Mouse (Mus musculus): ENCODE data around the gene Vangl2. TPM values are rescaled to one million over a fixed set of nuclear protein-coding genes. Genes with fewer than 3 reads are reported as not detected.
"Not testable (repeated sequence)": the region's sequence is repeated elsewhere in the genome, so short reads cannot be mapped to it uniquely, and the experiment has no call there.

Gene Vangl2
- polyA plus RNA-seq, 1 experiment from 2014 or later = 57.3 TPM

DNA sequence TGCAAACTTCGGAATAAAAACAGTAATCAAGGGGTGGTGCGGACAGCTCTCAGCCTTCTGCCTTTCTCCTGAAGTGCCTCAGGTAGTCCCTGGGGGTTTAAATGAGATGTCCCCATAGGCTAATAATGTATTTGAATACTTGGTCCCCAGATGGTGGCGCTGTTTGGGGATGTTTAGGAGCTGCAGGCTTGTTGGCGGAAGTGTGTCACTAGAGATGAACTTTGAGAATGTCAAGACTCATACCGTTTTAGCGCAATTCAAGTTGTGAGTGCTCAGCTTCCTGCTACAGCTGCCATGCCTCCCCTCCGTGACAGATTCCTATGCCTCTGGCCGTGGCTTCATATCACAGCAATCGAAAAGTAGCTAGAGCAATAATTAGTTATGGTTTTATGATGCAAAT is 52.9 kb downstream of the Vangl2 start:
- Histone ChIP-seq H3K36me3 (ENCODE audit: control insufficient read depth, insufficient read depth, low read length) (no peaks in the 10 kb centered on the region), H3K4me3 (replicated peaks; ENCODE audit: low read depth, low read length) (no peak overlapping the region), H3K9ac (replicated peaks; ENCODE audit: low read length) (no peak overlapping the region), H3K9me3 (ENCODE audit: control insufficient read depth, low read length) (no peaks in the 10 kb centered on the region), H3K27ac (replicated peaks; ENCODE audit: low read depth, low read length) (no peak overlapping the region), H3K4me2 (ENCODE audit: low read length) (no peak overlapping the region), H3K4me1 (ENCODE audit: control insufficient read depth, insufficient read depth, low read length) (peaks cover 3% of the 10 kb centered on the region; the same call in 1 of the 2 replicates), H3K27me3 (ENCODE audit: control insufficient read depth, insufficient read depth, low read length) (no peaks in the 10 kb centered on the region)
- 84% methylated on average over 9 of the region's 9 CpGs for WGBS
- ATAC-seq (ENCODE audit: low FRiP score, low TSS enrichment) = no peak
- no peak for DNase-seq

DNA sequence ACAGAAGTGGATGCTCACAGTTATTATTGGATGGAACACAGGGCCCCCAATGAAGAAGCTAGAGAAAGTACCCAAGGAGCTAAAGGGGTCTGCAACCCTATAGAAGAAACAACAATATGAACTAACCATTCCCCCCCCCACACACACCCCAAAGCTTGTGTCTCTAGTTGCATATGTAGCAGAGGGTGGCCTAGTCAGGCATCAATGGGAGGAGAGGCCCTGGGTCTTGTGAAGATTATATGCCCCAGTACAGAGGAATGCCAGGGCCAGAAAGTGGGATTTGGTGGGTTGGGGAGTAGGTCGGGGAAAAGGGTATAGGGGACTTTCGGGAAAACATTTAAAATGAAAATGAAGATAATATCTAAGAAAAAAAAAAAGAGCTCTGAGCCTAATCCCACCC is 53.9 kb downstream of the Vangl2 start:
- not testable (repeated sequence) for H3K27me3 ChIP-seq (ENCODE audit: control insufficient read depth, insufficient read depth, low read length); DNase-seq; ATAC-seq (ENCODE audit: low FRiP score, low TSS enrichment); H3K4me1 ChIP-seq (ENCODE audit: control insufficient read depth, insufficient read depth, low read length); H3K36me3 ChIP-seq (ENCODE audit: control insufficient read depth, insufficient read depth, low read length); H3K9me3 ChIP-seq (ENCODE audit: control insufficient read depth, low read length); H3K4me2 ChIP-seq (ENCODE audit: low read length); H3K9ac ChIP-seq (replicated peaks; ENCODE audit: low read length); H3K27ac ChIP-seq (replicated peaks; ENCODE audit: low read depth, low read length); H3K4me3 ChIP-seq (replicated peaks; ENCODE audit: low read depth, low read length)
- WGBS = 97% methylated on average over 2 of the region's 2 CpGs

DNA sequence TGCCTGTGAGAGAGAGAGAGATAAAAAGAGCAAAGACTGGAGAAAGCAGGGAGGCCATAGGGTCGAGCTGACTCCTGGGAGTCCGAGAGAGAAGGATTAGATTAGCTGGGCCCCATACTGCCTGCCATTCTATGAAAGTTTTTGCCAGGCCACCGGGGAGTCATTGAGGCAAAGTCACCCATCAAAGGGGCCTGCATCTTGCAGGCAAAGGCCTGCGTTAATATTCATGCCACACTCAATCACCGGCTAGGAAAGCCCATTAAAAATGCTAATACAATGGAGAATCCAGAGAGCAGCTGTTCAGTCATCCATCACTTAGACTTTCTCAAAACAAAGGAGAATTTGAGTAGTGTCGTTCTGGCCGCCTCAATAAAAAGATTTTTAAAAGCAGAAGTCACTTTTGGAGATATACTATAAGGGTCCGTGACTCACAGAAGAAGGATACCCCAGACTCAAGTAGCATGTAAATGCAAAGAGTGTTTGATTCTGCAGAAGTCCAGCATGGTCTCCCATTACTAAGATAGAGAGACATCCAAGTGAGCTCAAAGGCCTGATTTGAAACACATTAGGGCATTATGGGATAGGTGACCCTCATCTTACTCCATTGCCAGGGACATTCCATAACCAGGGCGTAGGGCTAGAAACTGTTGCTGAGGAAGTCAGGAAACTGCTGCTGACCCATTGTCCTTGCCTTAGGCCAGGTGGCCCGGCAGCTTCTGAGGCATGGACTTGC is 57.2 kb downstream of the Vangl2 start:
- no peak overlapping the region for H3K9ac ChIP-seq (replicated peaks; ENCODE audit: low read length)
- H3K9me3 ChIP-seq (ENCODE audit: control insufficient read depth, low read length) = no peaks in the 10 kb centered on the region
- no peak overlapping the region for H3K4me2 ChIP-seq (ENCODE audit: low read length)
- no peak overlapping the region for H3K4me3 ChIP-seq (replicated peaks; ENCODE audit: low read depth, low read length)
- ATAC-seq (ENCODE audit: low FRiP score, low TSS enrichment) (no peak), DNase-seq (peak; percentile 19)
- H3K4me1 ChIP-seq (ENCODE audit: control insufficient read depth, insufficient read depth, low read length) = peaks cover 3% of the 10 kb centered on the region; the same call in 1 of the 2 replicates
- no peaks in the 10 kb centered on the region for H3K27me3 ChIP-seq (ENCODE audit: control insufficient read depth, insufficient read depth, low read length)
- no peaks in the 10 kb centered on the region for H3K36me3 ChIP-seq (ENCODE audit: control insufficient read depth, insufficient read depth, low read length)
- WGBS = 26% methylated on average over 10 of the region's 10 CpGs
- 0 out of 2 replicates have a peak overlapping the region, but pooled peaks have one; percentile 8 for H3K27ac ChIP-seq (replicated peaks; ENCODE audit: low read depth, low read length)

DNA sequence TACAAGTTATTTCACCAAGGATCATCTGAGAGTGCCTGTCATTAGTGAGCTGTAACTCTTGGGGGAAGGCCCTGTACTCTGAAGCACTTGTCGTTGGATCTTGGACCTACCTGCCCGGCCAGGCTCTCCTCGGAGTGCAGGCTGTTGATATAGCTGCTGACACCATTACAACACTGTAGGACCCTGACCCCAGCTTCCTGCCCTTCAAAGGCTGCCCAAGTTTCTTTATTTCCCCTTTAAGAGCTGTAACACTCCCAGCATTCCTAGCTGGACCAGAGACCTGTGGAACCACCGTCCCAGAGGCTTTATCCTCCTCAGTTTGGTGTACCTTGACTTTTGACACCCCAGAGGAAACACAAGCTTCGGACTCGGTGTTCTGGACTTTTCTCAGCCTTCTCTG is 59.0 kb downstream of the Vangl2 start:
- 93% methylated on average over 6 of the region's 6 CpGs for WGBS
- no peaks in the 10 kb centered on the region for H3K36me3 ChIP-seq (ENCODE audit: control insufficient read depth, insufficient read depth, low read length)
- H3K4me2 ChIP-seq (ENCODE audit: low read length) = no peak overlapping the region
- H3K4me3 ChIP-seq (replicated peaks; ENCODE audit: low read depth, low read length) = no peak overlapping the region
- peaks cover 3% of the 10 kb centered on the region; the same call in 1 of the 2 replicates for H3K4me1 ChIP-seq (ENCODE audit: control insufficient read depth, insufficient read depth, low read length)
- no peak for ATAC-seq (ENCODE audit: low FRiP score, low TSS enrichment)
- H3K27ac ChIP-seq (replicated peaks; ENCODE audit: low read depth, low read length) = no peak overlapping the region
- H3K9ac ChIP-seq (replicated peaks; ENCODE audit: low read length) = no peak overlapping the region
- no peaks in the 10 kb centered on the region for H3K9me3 ChIP-seq (ENCODE audit: control insufficient read depth, low read length)
- DNase-seq = no peak
- H3K27me3 ChIP-seq (ENCODE audit: control insufficient read depth, insufficient read depth, low read length) = no peaks in the 10 kb centered on the region

DNA sequence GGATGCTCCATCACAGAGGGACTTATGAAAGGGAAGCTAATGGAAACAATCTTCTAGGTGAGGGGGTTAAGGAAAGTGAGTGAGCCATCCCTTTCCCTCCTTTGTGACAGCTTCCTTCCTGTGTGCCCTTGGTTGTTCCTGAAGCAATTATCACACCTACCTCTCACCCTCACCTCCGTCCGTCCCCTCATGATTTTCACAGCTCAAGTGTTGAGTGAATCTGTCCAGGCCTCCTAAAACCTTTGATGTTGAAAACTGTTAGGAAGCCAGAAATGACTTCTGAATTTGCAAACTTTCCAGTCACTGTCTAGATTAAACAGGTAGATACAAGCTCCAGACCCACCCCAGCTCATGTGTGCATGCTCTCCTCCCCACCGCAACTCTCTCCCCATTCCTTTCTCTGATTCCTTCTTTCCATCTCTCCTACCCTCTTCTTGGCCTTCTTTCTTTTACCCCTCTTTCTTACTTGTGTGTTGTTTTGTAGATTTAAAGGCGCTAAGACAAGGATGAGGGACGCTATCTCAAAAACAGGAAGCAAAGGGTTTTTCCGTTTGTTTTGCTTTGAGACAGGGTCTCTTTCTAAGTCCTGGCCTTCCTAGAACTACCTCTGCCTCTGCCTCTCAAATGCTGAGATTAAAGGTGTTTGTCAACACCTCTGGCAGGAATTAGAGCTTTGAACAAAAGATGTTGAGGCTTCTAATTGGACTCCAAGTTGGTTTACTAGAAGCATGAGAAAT is 62.0 kb downstream of the Vangl2 start:
- no peaks in the 10 kb centered on the region for H3K36me3 ChIP-seq (ENCODE audit: control insufficient read depth, insufficient read depth, low read length)
- peaks cover 3% of the 10 kb centered on the region; the same call in 1 of the 2 replicates for H3K4me1 ChIP-seq (ENCODE audit: control insufficient read depth, insufficient read depth, low read length)
- 95% methylated on average over 6 of the region's 6 CpGs for WGBS
- DNase-seq (no peak), ATAC-seq (ENCODE audit: low FRiP score, low TSS enrichment) (no peak)
- H3K9me3 ChIP-seq (ENCODE audit: control insufficient read depth, low read length) = no peaks in the 10 kb centered on the region
- no peak overlapping the region for H3K9ac ChIP-seq (replicated peaks; ENCODE audit: low read length)
- H3K27me3 ChIP-seq (ENCODE audit: control insufficient read depth, insufficient read depth, low read length) = no peaks in the 10 kb centered on the region
- no peak overlapping the region for H3K4me2 ChIP-seq (ENCODE audit: low read length)
- H3K4me3 ChIP-seq (replicated peaks; ENCODE audit: low read depth, low read length) = no peak overlapping the region
- H3K27ac ChIP-seq (replicated peaks; ENCODE audit: low read depth, low read length) = no peak overlapping the region

DNA sequence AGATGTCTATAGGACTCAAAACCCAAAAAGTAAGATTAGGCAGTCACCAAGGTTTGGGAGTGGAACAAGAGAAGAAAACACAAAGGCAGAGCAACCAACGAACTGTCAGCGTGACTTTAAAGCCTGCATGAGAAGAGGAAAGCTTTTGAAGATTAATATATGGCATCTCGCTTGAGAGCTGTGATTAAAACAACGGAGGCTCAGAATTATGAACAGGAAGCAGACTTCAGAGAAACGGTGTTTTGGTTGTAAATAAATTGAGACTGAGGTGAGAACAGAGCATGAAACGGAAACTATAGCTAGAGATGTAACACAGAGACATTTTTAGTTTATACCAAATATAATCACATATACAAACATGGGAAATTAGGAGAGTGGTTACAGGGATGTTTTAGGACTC is 64.6 kb downstream of the Vangl2 start:
- Histone ChIP-seq H3K4me3 (replicated peaks; ENCODE audit: low read depth, low read length) (no peak overlapping the region), H3K36me3 (ENCODE audit: control insufficient read depth, insufficient read depth, low read length) (no peaks in the 10 kb centered on the region), H3K4me2 (ENCODE audit: low read length) (no peak overlapping the region), H3K9ac (replicated peaks; ENCODE audit: low read length) (no peak overlapping the region), H3K27me3 (ENCODE audit: control insufficient read depth, insufficient read depth, low read length) (no peaks in the 10 kb centered on the region), H3K4me1 (ENCODE audit: control insufficient read depth, insufficient read depth, low read length) (no peaks in the 10 kb centered on the region), H3K27ac (replicated peaks; ENCODE audit: low read depth, low read length) (no peak overlapping the region), H3K9me3 (ENCODE audit: control insufficient read depth, low read length) (no peaks in the 10 kb centered on the region)
- DNase-seq (no peak), ATAC-seq (ENCODE audit: low FRiP score, low TSS enrichment) (no peak)
- 83% methylated on average over 6 of the region's 6 CpGs for WGBS

DNA sequence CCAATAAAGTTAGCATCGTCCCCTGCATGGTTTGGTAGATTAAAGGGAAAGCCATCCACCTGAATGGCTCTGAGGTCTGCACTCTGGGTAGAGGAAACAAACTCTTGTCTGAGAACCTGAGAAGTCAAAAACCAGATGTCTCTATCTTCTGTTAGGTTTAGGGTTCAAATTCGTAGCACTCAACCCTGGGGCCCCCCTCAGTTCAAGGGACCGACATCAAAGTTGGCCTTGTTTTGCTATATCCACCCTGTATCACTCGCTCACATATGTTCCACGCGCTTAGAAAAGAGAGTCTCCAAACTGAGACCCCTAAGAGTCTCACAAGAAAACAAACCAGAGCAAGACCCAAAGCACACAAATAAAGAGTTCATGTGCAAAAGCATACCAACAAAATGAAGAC is 66.5 kb downstream of the Vangl2 start:
- Histone ChIP-seq H3K27ac (replicated peaks; ENCODE audit: low read depth, low read length) (no peak overlapping the region), H3K9ac (replicated peaks; ENCODE audit: low read length) (no peak overlapping the region), H3K4me2 (ENCODE audit: low read length) (no peak overlapping the region), H3K4me3 (replicated peaks; ENCODE audit: low read depth, low read length) (no peak overlapping the region), H3K36me3 (ENCODE audit: control insufficient read depth, insufficient read depth, low read length) (no peaks in the 10 kb centered on the region), H3K4me1 (ENCODE audit: control insufficient read depth, insufficient read depth, low read length) (no peaks in the 10 kb centered on the region), H3K27me3 (ENCODE audit: control insufficient read depth, insufficient read depth, low read length) (no peaks in the 10 kb centered on the region), H3K9me3 (ENCODE audit: control insufficient read depth, low read length) (no peaks in the 10 kb centered on the region)
- ATAC-seq (ENCODE audit: low FRiP score, low TSS enrichment) (no peak), DNase-seq (no peak)
- 93% methylated on average over 6 of the region's 6 CpGs for WGBS

DNA sequence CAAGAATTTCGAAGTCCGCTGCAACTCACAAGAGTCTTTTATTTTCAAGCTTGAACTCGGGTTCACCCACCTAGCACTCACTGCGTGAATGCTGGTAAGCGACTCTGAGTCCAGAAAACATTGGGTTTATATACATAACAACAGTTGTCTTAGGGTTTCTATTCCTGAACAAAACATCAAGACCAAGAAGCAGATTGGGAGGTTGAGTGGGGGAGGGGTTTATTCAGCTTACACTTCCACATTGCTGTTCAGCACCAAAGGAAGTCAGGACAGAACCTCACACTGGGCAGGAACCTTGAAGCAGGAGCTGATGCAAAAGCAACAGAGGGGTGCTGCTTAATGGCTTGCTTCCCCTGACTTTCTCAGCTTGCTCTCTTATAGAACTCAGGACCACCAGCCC is 67.5 kb downstream of the Vangl2 start:
- Histone ChIP-seq H3K27me3 (ENCODE audit: control insufficient read depth, insufficient read depth, low read length) (no peaks in the 10 kb centered on the region), H3K4me3 (replicated peaks; ENCODE audit: low read depth, low read length) (no peak overlapping the region), H3K9me3 (ENCODE audit: control insufficient read depth, low read length) (no peaks in the 10 kb centered on the region), H3K9ac (replicated peaks; ENCODE audit: low read length) (no peak overlapping the region), H3K36me3 (ENCODE audit: control insufficient read depth, insufficient read depth, low read length) (no peaks in the 10 kb centered on the region), H3K4me1 (ENCODE audit: control insufficient read depth, insufficient read depth, low read length) (no peaks in the 10 kb centered on the region), H3K4me2 (ENCODE audit: low read length) (no peak overlapping the region), H3K27ac (replicated peaks; ENCODE audit: low read depth, low read length) (no peak overlapping the region)
- 91% methylated on average over 5 of the region's 5 CpGs for WGBS
- ATAC-seq (ENCODE audit: low FRiP score, low TSS enrichment) (no peak), DNase-seq (no peak)

DNA sequence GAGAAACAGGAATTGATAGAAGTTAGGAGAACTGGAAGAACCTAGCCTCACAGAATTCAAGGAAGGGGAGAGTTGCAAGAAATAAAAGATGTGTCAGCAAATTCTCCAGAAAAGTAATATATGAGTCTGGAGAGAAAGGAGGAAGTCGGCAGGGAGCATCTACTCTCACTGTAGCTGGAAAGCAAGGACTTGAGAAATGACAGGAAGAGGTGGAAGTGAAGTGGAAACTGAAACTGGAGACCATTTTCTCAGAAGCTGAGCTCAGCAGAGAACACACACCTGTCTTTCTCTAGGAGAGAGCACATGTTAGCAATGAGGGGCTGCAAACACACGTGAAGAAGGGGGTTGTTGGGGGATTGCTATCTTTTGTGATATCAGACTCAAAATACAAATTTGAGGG is 70.8 kb downstream of the Vangl2 start:
- no peak overlapping the region for H3K9ac ChIP-seq (replicated peaks; ENCODE audit: low read length)
- WGBS = 89% methylated on average over 2 of the region's 2 CpGs
- H3K36me3 ChIP-seq (ENCODE audit: control insufficient read depth, insufficient read depth, low read length) = no peaks in the 10 kb centered on the region
- no peak overlapping the region for H3K27ac ChIP-seq (replicated peaks; ENCODE audit: low read depth, low read length)
- no peak overlapping the region for H3K4me3 ChIP-seq (replicated peaks; ENCODE audit: low read depth, low read length)
- no peaks in the 10 kb centered on the region for H3K27me3 ChIP-seq (ENCODE audit: control insufficient read depth, insufficient read depth, low read length)
- no peaks in the 10 kb centered on the region for H3K9me3 ChIP-seq (ENCODE audit: control insufficient read depth, low read length)
- ATAC-seq (ENCODE audit: low FRiP score, low TSS enrichment) (no peak), DNase-seq (no peak)
- no peaks in the 10 kb centered on the region for H3K4me1 ChIP-seq (ENCODE audit: control insufficient read depth, insufficient read depth, low read length)
- no peak overlapping the region for H3K4me2 ChIP-seq (ENCODE audit: low read length)
